Mouse (Mus musculus): ENCODE measurements around the gene Nampt. TPM values are rescaled to one million over a fixed set of nuclear protein-coding genes. Genes with fewer than 3 reads are reported as not detected.
"Not testable (repeated sequence)": the region's sequence is repeated elsewhere in the genome, so short reads cannot be mapped to it uniquely, and the experiment has no call there.

Nampt gene
- polyA plus RNA-seq, 1 experiment from 2014 or later: 28.3 TPM

GRCm38 (mm10) chr12:32886353-32886752 is 67.0 kb downstream of the Nampt start:
- H3K4me1 ChIP-seq: 0 out of 2 replicates have a peak, but pooled peaks cover 8% of the 10 kb centered on the region
- no peaks in the 10 kb centered on the region for H3K36me3 ChIP-seq
- 78% methylated on average over 2 of the region's 2 CpGs for WGBS
- H3K9me3 ChIP-seq: no peaks in the 10 kb centered on the region
- no peak overlapping the region for H3K4me2 ChIP-seq
- ATAC-seq (ENCODE audit: borderline replicate concordance, extremely low read depth, low FRiP score, low TSS enrichment): no peak
- no peaks in the 10 kb centered on the region for H3K27me3 ChIP-seq
- no peak overlapping the region for H3K4me3 ChIP-seq
- H3K9ac ChIP-seq: no peak overlapping the region
- H3K27ac ChIP-seq: no peak overlapping the region

GRCm38 (mm10) chr12:32888226-32888625 is 68.9 kb downstream of the Nampt start:
- Histone ChIP-seq H3K27me3 (no peaks in the 10 kb centered on the region), H3K4me2 (no peak overlapping the region), H3K9me3 (no peaks in the 10 kb centered on the region), H3K36me3 (no peaks in the 10 kb centered on the region), H3K9ac (no peak overlapping the region), H3K4me3 (no peak overlapping the region), H3K4me1 (peaks cover 9% of the 10 kb centered on the region; the same call in 1 of the 2 replicates), H3K27ac (no peak overlapping the region)
- 88% methylated on average over 3 of the region's 3 CpGs for WGBS
- ATAC-seq (ENCODE audit: borderline replicate concordance, extremely low read depth, low FRiP score, low TSS enrichment): no peak

GRCm38 (mm10) chr12:32889846-32890245 is 70.5 kb downstream of the Nampt start:
- WGBS: 63% methylated on average over 5 of the region's 5 CpGs
- peaks cover 12% of the 10 kb centered on the region; the same call in 1 of the 2 replicates for H3K4me1 ChIP-seq
- ATAC-seq (ENCODE audit: borderline replicate concordance, extremely low read depth, low FRiP score, low TSS enrichment): no peak

GRCm38 (mm10) chr12:32890455-32890854 is 71.1 kb downstream of the Nampt start:
- no peak overlapping the region for H3K4me2 ChIP-seq
- no peak overlapping the region for H3K27ac ChIP-seq
- H3K9ac ChIP-seq: no peak overlapping the region
- H3K9me3 ChIP-seq: no peaks in the 10 kb centered on the region
- peaks cover 12% of the 10 kb centered on the region; the same call in 1 of the 2 replicates for H3K4me1 ChIP-seq
- no peaks in the 10 kb centered on the region for H3K27me3 ChIP-seq
- H3K36me3 ChIP-seq: no peaks in the 10 kb centered on the region
- no peak for ATAC-seq (ENCODE audit: borderline replicate concordance, extremely low read depth, low FRiP score, low TSS enrichment)
- H3K4me3 ChIP-seq: no peak overlapping the region
- 24% methylated on average over 4 of the region's 4 CpGs for WGBS

More at GRCm38 (mm10) chr12:32889846-32890245, 70.5 kb downstream of the Nampt start:
- H3K9me3 ChIP-seq: no peaks in the 10 kb centered on the region
- H3K27me3 ChIP-seq: no peaks in the 10 kb centered on the region
- no peak overlapping the region for H3K4me3 ChIP-seq
- no peak overlapping the region for H3K4me2 ChIP-seq
- H3K36me3 ChIP-seq: no peaks in the 10 kb centered on the region
- H3K9ac ChIP-seq: no peak overlapping the region
- H3K27ac ChIP-seq: no peak overlapping the region

GRCm38 (mm10) chr12:32891271-32891670 is 71.9 kb downstream of the Nampt start:
- not testable (repeated sequence) for H3K9me3 ChIP-seq; H3K4me3 ChIP-seq; H3K27ac ChIP-seq; H3K27me3 ChIP-seq; ATAC-seq (ENCODE audit: borderline replicate concordance, extremely low read depth, low FRiP score, low TSS enrichment); H3K36me3 ChIP-seq; H3K9ac ChIP-seq; H3K4me2 ChIP-seq
- WGBS: 89% methylated on average over 13 of the region's 13 CpGs
- H3K4me1 ChIP-seq: peaks cover 12% of the 10 kb centered on the region; the same call in 1 of the 2 replicates

GRCm38 (mm10) chr12:32893212-32893611 is 73.9 kb downstream of the Nampt start:
- Histone ChIP-seq H3K4me3 (no peak overlapping the region), H3K27ac (no peak overlapping the region), H3K4me2 (no peak overlapping the region), H3K27me3 (no peaks in the 10 kb centered on the region), H3K9ac (no peak overlapping the region), H3K4me1 (peaks cover 12% of the 10 kb centered on the region; the same call in 1 of the 2 replicates), H3K9me3 (no peaks in the 10 kb centered on the region), H3K36me3 (no peaks in the 10 kb centered on the region)
- ATAC-seq (ENCODE audit: borderline replicate concordance, extremely low read depth, low FRiP score, low TSS enrichment): no peak; the same call in 1 of the 2 replicates
- 37% methylated on average over 12 of the region's 12 CpGs for WGBS

GRCm38 (mm10) chr12:32895806-32896205 is 76.5 kb downstream of the Nampt start:
- no peak overlapping the region for H3K9ac ChIP-seq
- no peaks in the 10 kb centered on the region for H3K9me3 ChIP-seq
- 73% methylated on average over 1 of the region's 1 CpGs for WGBS
- H3K36me3 ChIP-seq: no peaks in the 10 kb centered on the region
- no peak overlapping the region for H3K4me2 ChIP-seq
- H3K27me3 ChIP-seq: no peaks in the 10 kb centered on the region
- H3K27ac ChIP-seq: no peak overlapping the region
- no peak for ATAC-seq (ENCODE audit: borderline replicate concordance, extremely low read depth, low FRiP score, low TSS enrichment)
- H3K4me3 ChIP-seq: no peak overlapping the region
- H3K4me1 ChIP-seq: peaks cover 6% of the 10 kb centered on the region; the same call in 1 of the 2 replicates

- ATAC-seq (ENCODE audit: borderline replicate concordance, extremely low read depth, low FRiP score, low TSS enrichment): no peak
These were observed 77.2 kb downstream of the Nampt start for GRCm38 (mm10) chr12:32896496-32896895.

GRCm38 (mm10) chr12:32897199-32898120 is 78.1 kb downstream of the Nampt start:
- Histone ChIP-seq H3K9ac (no peak overlapping the region), H3K4me2 (no peak overlapping the region), H3K27ac (no peak overlapping the region), H3K4me3 (no peak overlapping the region), H3K36me3 (no peaks in the 10 kb centered on the region), H3K4me1 (peaks cover 4% of the 10 kb centered on the region; the same call in 1 of the 2 replicates), H3K27me3 (no peaks in the 10 kb centered on the region), H3K9me3 (no peaks in the 10 kb centered on the region)
- peak; percentile 56; the same call in 1 of the 2 replicates for ATAC-seq (ENCODE audit: borderline replicate concordance, extremely low read depth, low FRiP score, low TSS enrichment)
- 47% methylated on average over 13 of the region's 13 CpGs for WGBS

More at GRCm38 (mm10) chr12:32896496-32896895, 77.2 kb downstream of the Nampt start:
- Histone ChIP-seq H3K4me2 (no peak overlapping the region), H3K4me3 (no peak overlapping the region), H3K9ac (no peak overlapping the region), H3K9me3 (no peaks in the 10 kb centered on the region), H3K27me3 (no peaks in the 10 kb centered on the region), H3K36me3 (no peaks in the 10 kb centered on the region), H3K4me1 (peaks cover 4% of the 10 kb centered on the region; the same call in 1 of the 2 replicates), H3K27ac (no peak overlapping the region)
- WGBS: 76% methylated on average over 7 of the region's 7 CpGs

GRCm38 (mm10) chr12:32901005-32901404 is 81.7 kb downstream of the Nampt start:
- Histone ChIP-seq H3K36me3 (no peaks in the 10 kb centered on the region), H3K4me1 (no peaks in the 10 kb centered on the region), H3K27me3 (no peaks in the 10 kb centered on the region), H3K9me3 (no peaks in the 10 kb centered on the region), H3K4me3 (no peak overlapping the region), H3K9ac (no peak overlapping the region), H3K27ac (no peak overlapping the region), H3K4me2 (no peak overlapping the region)
- WGBS: 73% methylated on average over 3 of the region's 3 CpGs
- ATAC-seq (ENCODE audit: borderline replicate concordance, extremely low read depth, low FRiP score, low TSS enrichment): no peak
